Mouse (Mus musculus): ENCODE data around the gene 4930447C04Rik. TPM values are rescaled to one million over a fixed set of nuclear protein-coding genes. Genes with fewer than 3 reads are reported as not detected.

Gene 4930447C04Rik
- total RNA-seq, 4 experiments from 2014 or later = 0.25 to 0.48 TPM; not detected in 2

GRCm38 (mm10) chr12:72943574-72944110, 3.1 kb upstream of the 4930447C04Rik start:
- DNase-seq (ENCODE audit: low spot score in 2 of 2) = no peak

GRCm38 (mm10) chr12:72942171-72942570, 1.6 kb upstream of the 4930447C04Rik start:
- no peak for DNase-seq (ENCODE audit: low spot score in 2 of 2)

GRCm38 (mm10) chr12:72941398-72942051, 951 bp upstream of the 4930447C04Rik start:
- DNase-seq (ENCODE audit: low spot score in 2 of 2) = no peak

GRCm38 (mm10) chr12:72940822-72941397, 336 bp upstream of the 4930447C04Rik start:
- no peak for DNase-seq (ENCODE audit: low spot score in 2 of 2)

GRCm38 (mm10) chr12:72939616-72940015, 958 bp downstream of the 4930447C04Rik start, which contains the start of gene Six6:
Six6 (plus strand) TSS chr12:72939892.
- no peak for DNase-seq (ENCODE audit: low spot score in 2 of 2)

GRCm38 (mm10) chr12:72938600-72939490, 1.7 kb downstream of the 4930447C04Rik start:
- DNase-seq (ENCODE audit: low spot score in 2 of 2) = no peak

GRCm38 (mm10) chr12:72938176-72938575, 2.4 kb downstream of the 4930447C04Rik start:
- no peak for DNase-seq (ENCODE audit: low spot score in 2 of 2)

- DNase-seq (ENCODE audit: low spot score in 2 of 2) = no peak
Measured at GRCm38 (mm10) chr12:72937537-72938120, 2.9 kb downstream of the 4930447C04Rik start.

GRCm38 (mm10) chr12:72936751-72937150, 3.8 kb downstream of the 4930447C04Rik start:
- no peak for DNase-seq (ENCODE audit: low spot score in 2 of 2)

- no peak for DNase-seq (ENCODE audit: low spot score in 2 of 2)
Measured at GRCm38 (mm10) chr12:72917159-72917993, 23.2 kb downstream of the 4930447C04Rik start.

GRCm38 (mm10) chr12:72854377-72855032, 86.1 kb downstream of the 4930447C04Rik start:
- DNase-seq (ENCODE audit: low spot score in 2 of 2) = no peak

GRCm38 (mm10) chr12:72853406-72854076, 87.0 kb downstream of the 4930447C04Rik start:
- no peak for DNase-seq (ENCODE audit: low spot score in 2 of 2)

- no peak for DNase-seq (ENCODE audit: low spot score in 2 of 2)
Measured at GRCm38 (mm10) chr12:72852264-72852663, 88.3 kb downstream of the 4930447C04Rik start.

- DNase-seq (ENCODE audit: low spot score in 2 of 2) = no peak
Measured at GRCm38 (mm10) chr12:72850146-72850545, 90.4 kb downstream of the 4930447C04Rik start.

- no peak for DNase-seq (ENCODE audit: low spot score in 2 of 2)
Measured at GRCm38 (mm10) chr12:72847725-72848124, 92.8 kb downstream of the 4930447C04Rik start.

GRCm38 (mm10) chr12:72845946-72846345, 94.6 kb downstream of the 4930447C04Rik start:
- no peak for DNase-seq (ENCODE audit: low spot score in 2 of 2)

GRCm38 (mm10) chr12:72843973-72844620, 96.5 kb downstream of the 4930447C04Rik start:
- peak; percentile 25 to 49 for DNase-seq (ENCODE audit: low spot score in 2 of 2)

- no peak for DNase-seq (ENCODE audit: low spot score in 2 of 2)
Measured at GRCm38 (mm10) chr12:72843555-72843954, 97.0 kb downstream of the 4930447C04Rik start.

GRCm38 (mm10) chr12:72843135-72843534, 97.4 kb downstream of the 4930447C04Rik start:
- DNase-seq (ENCODE audit: low spot score in 2 of 2) = no peak

All from gastrocnemius, adult 8-10 months (tissue).